Mouse (Mus musculus) frontal cortex, postnatal 25 days (tissue): ENCODE data around the gene Hspbap1.
A peak's percentile ranks its signal among the peaks of the same experiment; 100 is the strongest.

Source experiments
- DNase-seq, 2 experiments: peaks; one replicate each; pipeline ENCODE4 v3.0.0; 2022; ENCODE audit warnings: low spot score in 2 of 2

Gene Hspbap1

GRCm38 (mm10) chr16:35791962-35792521 lies 21.9 kb downstream of the Hspbap1 start:
- DNase-seq = no peak

- DNase-seq = no peak
Observed at GRCm38 (mm10) chr16:35802163-35802562, 32.0 kb downstream of the Hspbap1 start.

- DNase-seq = no peak
Observed at GRCm38 (mm10) chr16:35803723-35804122, 33.5 kb downstream of the Hspbap1 start.

- DNase-seq = no peak
Observed at GRCm38 (mm10) chr16:35806973-35807662, 36.9 kb downstream of the Hspbap1 start.

GRCm38 (mm10) chr16:35807663-35807992 lies 37.5 kb downstream of the Hspbap1 start:
- DNase-seq = no peak

- DNase-seq = no peak
Observed at GRCm38 (mm10) chr16:35808838-35809237, 38.7 kb downstream of the Hspbap1 start.

GRCm38 (mm10) chr16:35813119-35813518 lies 42.9 kb downstream of the Hspbap1 start:
- DNase-seq = no peak

- DNase-seq = peak; percentile 80 to 83
Observed at GRCm38 (mm10) chr16:35817255-35818089, 47.3 kb downstream of the Hspbap1 start.

- DNase-seq = no peak
Observed at GRCm38 (mm10) chr16:35829999-35830398, 59.8 kb downstream of the Hspbap1 start.

- no peak for DNase-seq
Observed at GRCm38 (mm10) chr16:35832926-35833325, 62.8 kb downstream of the Hspbap1 start.

GRCm38 (mm10) chr16:35834653-35835052 lies 64.5 kb downstream of the Hspbap1 start:
- DNase-seq = no peak

GRCm38 (mm10) chr16:35839680-35840079 lies 69.5 kb downstream of the Hspbap1 start:
- no peak for DNase-seq

- no peak for DNase-seq
Observed at GRCm38 (mm10) chr16:35847138-35847537, 77.0 kb downstream of the Hspbap1 start.

- no peak for DNase-seq
Observed at GRCm38 (mm10) chr16:35855846-35856245, 85.7 kb downstream of the Hspbap1 start.

GRCm38 (mm10) chr16:35856766-35857165 lies 86.6 kb downstream of the Hspbap1 start:
- DNase-seq = no peak

GRCm38 (mm10) chr16:35860236-35860635 lies 90.1 kb downstream of the Hspbap1 start:
- no peak for DNase-seq

- no peak for DNase-seq
Observed at GRCm38 (mm10) chr16:35862057-35862456, 91.9 kb downstream of the Hspbap1 start.

- no peak for DNase-seq
Observed at GRCm38 (mm10) chr16:35867726-35868125, 97.6 kb downstream of the Hspbap1 start.

GRCm38 (mm10) chr16:35869126-35869525 lies 99.0 kb downstream of the Hspbap1 start:
- DNase-seq = no peak

GRCm38 (mm10) chr16:35869656-35870055 lies 99.5 kb downstream of the Hspbap1 start:
- DNase-seq = no peak

GRCm38 (mm10) chr16:35870581-35871047 lies 100.4 kb downstream of the Hspbap1 start:
- DNase-seq = no peak

GRCm38 (mm10) chr16:35871048-35871851 lies 101.1 kb downstream of the Hspbap1 start, which contains the start of gene Parp14:
Gene Parp14, minus strand, starts transcription at chr16:35871544.
- DNase-seq = no peak
